Mouse (Mus musculus) kidney, embryonic 15.5 days (tissue): ENCODE measurements around the gene Chac1. TPM values are rescaled to one million over a fixed set of nuclear protein-coding genes. Genes with fewer than 3 reads are reported as not detected.

Source experiments
- ATAC-seq: fragments of 200-750 bp; cut with Nextera tagmentation; replicated peaks from 2 replicates; pipeline ENCODE4 v1.8.0; 2017; ENCODE audit warnings: moderate TSS enrichment; ENCODE audit not compliant: low FRiP score
- H3K27ac ChIP-seq: fragments of 300-500 bp; sonication (generic); 2 replicates; pipeline ENCODE4 v1.5.1; 2015; ENCODE audit warnings: mild to moderate bottlenecking, inconsistent platforms
- H3K27me3 ChIP-seq: fragments of 300-500 bp; sonication (generic); 2 replicates; pipeline ENCODE4 v1.6.1; 2015; ENCODE audit warnings: inconsistent platforms
- H3K36me3 ChIP-seq: fragments of 300-500 bp; sonication (generic); 2 replicates; pipeline ENCODE4 v1.6.1; 2015; ENCODE audit warnings: inconsistent platforms
- H3K4me1 ChIP-seq: fragments of 300-500 bp; sonication (generic); 2 replicates; pipeline ENCODE4 v1.6.1; 2015; ENCODE audit warnings: inconsistent platforms
- H3K4me2 ChIP-seq: fragments of 300-500 bp; sonication (generic); 2 replicates; pipeline ENCODE4 v1.6.1; 2015; ENCODE audit warnings: moderate library complexity, mild to moderate bottlenecking, inconsistent platforms
- H3K4me3 ChIP-seq: fragments of 300-500 bp; sonication (generic); replicated peaks from 2 replicates; pipeline ENCODE4 v1.5.1; 2015; ENCODE audit warnings: mild to moderate bottlenecking, inconsistent platforms
- H3K9ac ChIP-seq: fragments of 300-500 bp; sonication (generic); 2 replicates; pipeline ENCODE4 v1.6.1; 2015; ENCODE audit warnings: mild to moderate bottlenecking, inconsistent platforms
- H3K9me3 ChIP-seq: fragments of 300-500 bp; sonication (generic); replicated peaks from 2 replicates; pipeline ENCODE4 v1.6.1; 2016; ENCODE audit warnings: inconsistent platforms
- WGBS: fragments of 180-500 bp; shearing (Covaris S2); methylation state at CpG from one replicate; pipeline ENCODE4 v1.1.7; 2015; ENCODE audit warnings: mixed read lengths; 5-methylcytosine and 5-hydroxymethylcytosine counted together
- polyA plus RNA-seq: library from polyadenylated mRNA; unstranded; fragments of >200 nt; fragmentation: Nextera tagmentation; extraction: Ambion mirVana; gene quantifications from 2 replicates; pipeline ENCODE4 v1.2.1, GENCODE M21; 2015

The Chac1 gene
- polyA plus RNA-seq, 1 experiment from 2014 or later = 0.91 TPM

- Histone ChIP-seq H3K36me3 (no peaks in the 10 kb centered on the region), H3K9ac (no peak overlapping the region), H3K27me3 (peaks cover 77% of the 10 kb centered on the region), H3K27ac (no peak overlapping the region), H3K4me1 (peaks cover 43% of the 10 kb centered on the region), H3K9me3 (no peaks in the 10 kb centered on the region), H3K4me2 (peak overlapping the region; percentile 85), H3K4me3 (peak overlapping the region; percentile 52)
- no peak for ATAC-seq
- WGBS = 41% methylated on average over 3 of the region's 3 CpGs
Measured at GRCm38 (mm10) chr2:119329123-119329817, 21.8 kb upstream of the Chac1 start.

GRCm38 (mm10) chr2:119330795-119331194 is 20.2 kb upstream of the Chac1 start:
- Histone ChIP-seq H3K4me3 (no peak overlapping the region), H3K36me3 (no peaks in the 10 kb centered on the region), H3K4me2 (0 out of 2 replicates have a peak overlapping the region, but pooled peaks have one; percentile 8), H3K9me3 (no peaks in the 10 kb centered on the region), H3K27ac (no peak overlapping the region), H3K9ac (no peak overlapping the region), H3K27me3 (peaks cover 62% of the 10 kb centered on the region), H3K4me1 (peaks cover 27% of the 10 kb centered on the region)
- WGBS = 91% methylated on average over 8 of the region's 8 CpGs
- ATAC-seq = no peak

- ATAC-seq = no peak
- WGBS = 78% methylated on average over 24 of the region's 24 CpGs
- no peak overlapping the region for H3K4me3 ChIP-seq
- peaks cover 17% of the 10 kb centered on the region for H3K4me1 ChIP-seq
- peaks cover 50% of the 10 kb centered on the region for H3K27me3 ChIP-seq
- no peaks in the 10 kb centered on the region for H3K36me3 ChIP-seq
- no peaks in the 10 kb centered on the region for H3K9me3 ChIP-seq
- H3K9ac ChIP-seq = no peak overlapping the region
- no peak overlapping the region for H3K27ac ChIP-seq
- peak overlapping the region; percentile 28 for H3K4me2 ChIP-seq
Measured at GRCm38 (mm10) chr2:119332177-119332661, 18.8 kb upstream of the Chac1 start.

GRCm38 (mm10) chr2:119334135-119334534 is 16.9 kb upstream of the Chac1 start:
- peaks cover 22% of the 10 kb centered on the region for H3K4me1 ChIP-seq
- 43% methylated on average over 1 of the region's 1 CpGs for WGBS

GRCm38 (mm10) chr2:119334964-119335525 is 16.0 kb upstream of the Chac1 start:
- H3K27me3 ChIP-seq = peaks cover 24% of the 10 kb centered on the region
- 76% methylated on average over 7 of the region's 7 CpGs for WGBS
- H3K9me3 ChIP-seq = no peaks in the 10 kb centered on the region
- H3K27ac ChIP-seq = no peak overlapping the region
- no peaks in the 10 kb centered on the region for H3K36me3 ChIP-seq
- ATAC-seq = no peak
- no peak overlapping the region for H3K9ac ChIP-seq
- peaks cover 17% of the 10 kb centered on the region for H3K4me1 ChIP-seq
- H3K4me2 ChIP-seq = peak overlapping the region; percentile 27
- H3K4me3 ChIP-seq = no peak overlapping the region

More at GRCm38 (mm10) chr2:119334135-119334534, 16.9 kb upstream of the Chac1 start:
- Histone ChIP-seq H3K9ac (no peak overlapping the region), H3K4me3 (no peak overlapping the region), H3K36me3 (no peaks in the 10 kb centered on the region), H3K9me3 (no peaks in the 10 kb centered on the region), H3K27me3 (peaks cover 31% of the 10 kb centered on the region), H3K4me2 (peak overlapping the region; percentile 27), H3K27ac (no peak overlapping the region)
- no peak for ATAC-seq

- 82% methylated on average over 1 of the region's 1 CpGs for WGBS
- Histone ChIP-seq H3K4me2 (no peak overlapping the region), H3K4me3 (no peak overlapping the region)
Measured at GRCm38 (mm10) chr2:119335535-119335934, 15.5 kb upstream of the Chac1 start.

GRCm38 (mm10) chr2:119336002-119336401 is 15.0 kb upstream of the Chac1 start:
- Histone ChIP-seq H3K4me3 (no peak overlapping the region), H3K27ac (peak overlapping the region; percentile 42; the same call in 1 of the 2 replicates), H3K9ac (no peak overlapping the region), H3K4me1 (peaks cover 15% of the 10 kb centered on the region), H3K4me2 (no peak overlapping the region), H3K27me3 (peaks cover 16% of the 10 kb centered on the region), H3K36me3 (no peaks in the 10 kb centered on the region), H3K9me3 (no peaks in the 10 kb centered on the region)
- no peak for ATAC-seq
- 73% methylated on average over 2 of the region's 2 CpGs for WGBS

More at GRCm38 (mm10) chr2:119335535-119335934, 15.5 kb upstream of the Chac1 start:
- peaks cover 15% of the 10 kb centered on the region for H3K4me1 ChIP-seq
- peaks cover 20% of the 10 kb centered on the region for H3K27me3 ChIP-seq
- no peak for ATAC-seq
- H3K9me3 ChIP-seq = no peaks in the 10 kb centered on the region
- H3K9ac ChIP-seq = no peak overlapping the region
- no peaks in the 10 kb centered on the region for H3K36me3 ChIP-seq
- no peak overlapping the region for H3K27ac ChIP-seq

GRCm38 (mm10) chr2:119336470-119336869 is 14.6 kb upstream of the Chac1 start:
- H3K4me2 ChIP-seq = peak overlapping the region; percentile 19; the same call in 1 of the 2 replicates
- peaks cover 15% of the 10 kb centered on the region for H3K4me1 ChIP-seq
- peaks cover 11% of the 10 kb centered on the region for H3K27me3 ChIP-seq
- H3K27ac ChIP-seq = peak overlapping the region; percentile 72
- no peak overlapping the region for H3K4me3 ChIP-seq
- no peak for ATAC-seq
- no peaks in the 10 kb centered on the region for H3K9me3 ChIP-seq
- WGBS = 65% methylated on average over 10 of the region's 10 CpGs
- no peaks in the 10 kb centered on the region for H3K36me3 ChIP-seq
- no peak overlapping the region for H3K9ac ChIP-seq

GRCm38 (mm10) chr2:119337425-119338265 is 13.4 kb upstream of the Chac1 start:
- WGBS = 7% methylated on average over 60 of the region's 60 CpGs
- peak overlapping the region; percentile 73 for H3K4me2 ChIP-seq
- peak overlapping the region; percentile 56 for H3K9ac ChIP-seq
- ATAC-seq = peak; percentile 90
- H3K36me3 ChIP-seq = no peaks in the 10 kb centered on the region
- no peaks in the 10 kb centered on the region for H3K9me3 ChIP-seq
- peaks cover 2% of the 10 kb centered on the region; the same call in 1 of the 2 replicates for H3K27me3 ChIP-seq
- H3K4me1 ChIP-seq = peaks cover 15% of the 10 kb centered on the region
- peak overlapping the region; percentile 72 for H3K27ac ChIP-seq
- peak overlapping the region; percentile 55 for H3K4me3 ChIP-seq

- no peak overlapping the region for H3K4me3 ChIP-seq
- no peak overlapping the region for H3K9ac ChIP-seq
- no peaks in the 10 kb centered on the region for H3K4me1 ChIP-seq
- 39% methylated on average over 6 of the region's 6 CpGs for WGBS
- no peak overlapping the region for H3K27ac ChIP-seq
- no peak for ATAC-seq
- H3K36me3 ChIP-seq = no peaks in the 10 kb centered on the region
- no peak overlapping the region for H3K4me2 ChIP-seq
- H3K9me3 ChIP-seq = no peaks in the 10 kb centered on the region
- H3K27me3 ChIP-seq = 0 out of 2 replicates have a peak, but pooled peaks cover 8% of the 10 kb centered on the region
Measured at GRCm38 (mm10) chr2:119344537-119345138, 6.4 kb upstream of the Chac1 start.

GRCm38 (mm10) chr2:119353707-119354106 is 2.7 kb downstream of the Chac1 start:
- Histone ChIP-seq H3K36me3 (no peaks in the 10 kb centered on the region), H3K27me3 (peaks cover 23% of the 10 kb centered on the region), H3K4me3 (no peak overlapping the region), H3K9me3 (no peaks in the 10 kb centered on the region), H3K27ac (no peak overlapping the region), H3K4me2 (no peak overlapping the region), H3K4me1 (peaks cover 12% of the 10 kb centered on the region), H3K9ac (no peak overlapping the region)
- WGBS = 82% methylated on average over 8 of the region's 8 CpGs
- no peak for ATAC-seq
